Mouse (Mus musculus): Measurements from ENCODE around the gene Fjx1. TPM values are rescaled to one million over a fixed set of nuclear protein-coding genes. Genes with fewer than 3 reads are reported as not detected.

The Fjx1 gene
- polyA plus RNA-seq, 1 experiment, result not detected

DNA sequence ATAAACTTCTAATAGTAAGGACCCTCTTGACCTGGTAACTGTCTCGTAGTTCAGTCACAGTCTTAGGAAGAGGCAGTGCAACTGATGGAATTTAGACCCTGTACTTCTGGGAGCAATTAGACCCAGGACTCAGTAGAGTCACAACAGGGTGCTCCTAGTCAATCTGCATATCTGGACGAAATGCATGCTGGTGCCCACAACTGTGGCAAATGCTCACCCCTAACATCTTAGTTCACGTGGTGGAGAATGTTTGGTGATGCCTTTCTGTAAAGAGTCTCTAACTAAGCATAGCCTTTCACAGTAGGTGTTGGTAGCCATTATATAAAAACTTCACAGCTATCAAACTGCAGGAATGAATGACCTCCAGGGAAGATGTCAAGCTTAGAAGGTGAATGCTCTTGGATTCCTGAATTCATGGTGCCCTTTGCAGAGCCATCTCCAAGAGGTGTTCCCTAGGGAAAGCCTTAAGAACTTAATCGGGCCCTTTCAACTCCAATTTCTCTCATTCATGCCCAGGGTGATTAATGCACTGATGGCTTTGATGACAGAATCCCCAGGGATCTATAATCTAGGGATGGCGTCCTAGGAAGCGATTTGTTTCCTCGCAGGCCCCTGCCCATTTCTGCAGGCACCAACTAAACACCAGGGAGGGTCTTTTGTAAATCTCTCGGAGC is 14.8 kb downstream of the Fjx1 start:
- H3K4me1 ChIP-seq (ENCODE audit: control insufficient read depth, insufficient read depth, low read length), result no peaks in the 10 kb centered on the region
- H3K4me3 ChIP-seq (ENCODE audit: insufficient read depth, low read depth, low read length), result no peak overlapping the region
- TF ChIP-seq CTCF (IDR thresholded peaks at IDR 0.05; ENCODE audit: insufficient read depth, low read depth, low read length) (no peak), POLR2A (IDR thresholded peaks at IDR 0.05; ENCODE audit: insufficient read depth, low read depth, low read length) (no peak)
- WGBS, result 67% methylated on average over 8 of the region's 8 CpGs
- no peak overlapping the region for H3K27ac ChIP-seq (ENCODE audit: insufficient read depth, low read depth, low read length)

DNA sequence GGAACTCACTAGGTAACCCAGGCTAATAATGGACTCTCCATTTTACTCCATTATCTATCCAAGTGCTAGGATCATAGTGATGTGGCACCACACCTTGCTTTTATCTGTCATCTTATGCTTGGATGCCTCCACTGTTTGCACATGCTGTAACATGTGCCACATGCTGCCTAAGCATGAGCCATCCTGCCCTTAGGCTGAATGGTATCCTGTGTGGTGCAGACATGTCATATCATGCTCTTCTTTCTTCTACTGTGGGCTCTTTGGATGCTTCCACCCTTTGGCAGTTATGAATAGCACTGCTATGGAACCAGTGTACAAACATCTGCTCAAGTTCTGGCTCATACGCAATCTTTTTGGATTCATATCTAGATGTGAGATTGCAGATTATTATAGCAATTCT is 18.4 kb downstream of the Fjx1 start:
- H3K4me3 ChIP-seq (ENCODE audit: insufficient read depth, low read depth, low read length), result no peak overlapping the region
- WGBS, result 96% methylated on average over 1 of the region's 1 CpGs
- H3K27ac ChIP-seq (ENCODE audit: insufficient read depth, low read depth, low read length), result no peak overlapping the region
- TF ChIP-seq POLR2A (IDR thresholded peaks at IDR 0.05; ENCODE audit: insufficient read depth, low read depth, low read length), result no peak
- TF ChIP-seq CTCF (IDR thresholded peaks at IDR 0.05; ENCODE audit: insufficient read depth, low read depth, low read length), result no peak
- no peaks in the 10 kb centered on the region for H3K4me1 ChIP-seq (ENCODE audit: control insufficient read depth, insufficient read depth, low read length)

DNA sequence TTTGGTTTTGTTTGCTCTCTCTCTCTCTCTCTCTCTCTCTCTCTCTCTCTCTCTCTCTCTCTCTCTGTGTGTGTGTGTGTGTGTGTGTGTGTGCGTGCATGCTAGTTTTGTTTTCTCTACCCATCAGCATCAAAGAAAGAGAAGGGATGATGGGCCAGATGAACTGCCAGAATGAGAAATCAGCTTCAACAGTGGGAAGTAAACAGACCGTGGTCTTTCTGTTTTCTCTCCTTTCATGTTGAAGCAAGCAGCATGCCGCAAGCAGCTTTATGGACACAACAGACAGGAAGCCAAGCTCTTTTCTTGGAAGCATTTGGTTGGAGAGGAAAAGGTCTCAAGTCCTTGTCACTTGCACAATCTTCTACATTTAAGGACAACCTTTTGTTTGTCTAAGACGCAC is 21.2 kb downstream of the Fjx1 start:
- H3K4me1 ChIP-seq (ENCODE audit: control insufficient read depth, insufficient read depth, low read length), result no peaks in the 10 kb centered on the region
- H3K4me3 ChIP-seq (ENCODE audit: insufficient read depth, low read depth, low read length), result no peak overlapping the region
- WGBS, result 34% methylated on average over 4 of the region's 4 CpGs
- TF ChIP-seq CTCF (IDR thresholded peaks at IDR 0.05; ENCODE audit: insufficient read depth, low read depth, low read length) (no peak), POLR2A (IDR thresholded peaks at IDR 0.05; ENCODE audit: insufficient read depth, low read depth, low read length) (no peak)
- no peak overlapping the region for H3K27ac ChIP-seq (ENCODE audit: insufficient read depth, low read depth, low read length)

DNA sequence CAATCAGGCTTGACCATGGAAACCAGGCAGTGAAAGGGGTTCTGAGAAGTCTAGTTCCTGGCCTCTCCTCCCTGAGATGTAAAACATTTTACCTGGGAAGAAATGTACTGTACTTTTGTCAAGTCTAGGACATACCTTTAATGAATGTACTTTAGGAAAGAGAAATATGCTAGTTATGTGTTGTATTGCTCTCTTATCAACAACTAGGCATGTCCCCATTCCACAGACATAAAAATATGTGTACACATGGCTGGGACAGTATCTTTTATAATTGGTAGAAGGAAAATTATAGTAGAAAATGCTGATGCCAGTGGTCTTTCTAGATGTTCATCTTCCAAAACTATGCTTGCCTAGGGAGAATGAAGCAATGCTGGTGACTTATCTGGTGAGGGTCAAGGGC is 24.3 kb downstream of the Fjx1 start:
- H3K4me1 ChIP-seq (ENCODE audit: control insufficient read depth, insufficient read depth, low read length), result no peaks in the 10 kb centered on the region
- no peak overlapping the region for H3K4me3 ChIP-seq (ENCODE audit: insufficient read depth, low read depth, low read length)
- TF ChIP-seq POLR2A (IDR thresholded peaks at IDR 0.05; ENCODE audit: insufficient read depth, low read depth, low read length) (no peak), CTCF (IDR thresholded peaks at IDR 0.05; ENCODE audit: insufficient read depth, low read depth, low read length) (no peak)
- no peak overlapping the region for H3K27ac ChIP-seq (ENCODE audit: insufficient read depth, low read depth, low read length)

DNA sequence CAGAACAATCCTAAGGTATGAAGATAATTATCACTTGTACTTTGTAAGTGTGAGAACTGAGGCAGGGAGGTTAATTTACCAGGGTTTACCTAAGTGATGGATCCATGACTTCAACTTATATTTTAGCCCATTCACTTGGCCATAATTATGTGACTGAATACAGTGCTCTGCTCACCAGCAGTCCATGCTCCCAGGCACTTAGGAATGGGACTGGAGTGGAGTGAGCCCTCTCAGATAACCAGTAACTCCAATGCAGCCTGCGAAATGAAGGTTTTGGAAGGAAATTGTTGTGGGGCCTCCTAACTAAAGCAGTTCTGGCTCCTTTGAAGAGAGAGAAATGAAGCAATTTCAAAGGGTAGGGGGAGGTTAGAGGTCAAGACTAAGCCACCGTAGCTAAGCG is 25.9 kb downstream of the Fjx1 start:
- WGBS, result 90% methylated on average over 3 of the region's 3 CpGs
- Histone ChIP-seq H3K4me1 (ENCODE audit: control insufficient read depth, insufficient read depth, low read length) (no peaks in the 10 kb centered on the region), H3K4me3 (ENCODE audit: insufficient read depth, low read depth, low read length) (no peak overlapping the region), H3K27ac (ENCODE audit: insufficient read depth, low read depth, low read length) (no peak overlapping the region)
- TF ChIP-seq CTCF (IDR thresholded peaks at IDR 0.05; ENCODE audit: insufficient read depth, low read depth, low read length) (no peak), POLR2A (IDR thresholded peaks at IDR 0.05; ENCODE audit: insufficient read depth, low read depth, low read length) (no peak)

DNA sequence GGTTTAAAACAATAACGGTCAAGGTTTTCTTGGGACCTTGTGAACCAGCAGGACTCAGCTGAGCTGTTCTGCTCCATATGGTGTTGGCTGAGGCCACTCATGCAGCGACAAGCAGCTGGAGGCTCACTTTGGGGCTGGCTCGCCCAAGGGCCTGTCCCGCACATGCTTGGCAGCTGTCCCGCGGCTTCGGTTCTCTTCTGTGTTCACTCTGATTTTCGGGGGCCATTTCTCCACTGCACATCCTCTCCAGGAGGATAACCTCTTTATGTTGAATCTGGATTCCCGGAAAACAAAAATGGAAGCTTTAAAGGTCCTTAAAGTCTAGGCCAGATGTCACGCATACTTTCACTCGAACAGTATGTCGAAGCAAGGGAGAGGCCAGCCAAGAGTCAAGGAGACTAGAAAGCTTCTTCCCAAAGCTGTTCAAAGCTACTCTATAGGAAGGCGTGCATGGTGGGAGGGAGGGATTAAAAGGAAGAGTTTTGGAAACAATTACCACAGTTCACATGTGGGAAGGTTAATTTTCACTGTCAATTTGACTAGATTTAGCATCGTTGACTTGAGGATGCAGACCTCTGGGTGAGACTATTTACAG is 36.1 kb downstream of the Fjx1 start:
- 88% methylated on average over 14 of the region's 14 CpGs for WGBS
- Histone ChIP-seq H3K27ac (ENCODE audit: insufficient read depth, low read depth, low read length) (no peak overlapping the region), H3K4me3 (ENCODE audit: insufficient read depth, low read depth, low read length) (no peak overlapping the region), H3K4me1 (ENCODE audit: control insufficient read depth, insufficient read depth, low read length) (no peaks in the 10 kb centered on the region)
- TF ChIP-seq POLR2A (IDR thresholded peaks at IDR 0.05; ENCODE audit: insufficient read depth, low read depth, low read length) (no peak), CTCF (IDR thresholded peaks at IDR 0.05; ENCODE audit: insufficient read depth, low read depth, low read length) (no peak)

DNA sequence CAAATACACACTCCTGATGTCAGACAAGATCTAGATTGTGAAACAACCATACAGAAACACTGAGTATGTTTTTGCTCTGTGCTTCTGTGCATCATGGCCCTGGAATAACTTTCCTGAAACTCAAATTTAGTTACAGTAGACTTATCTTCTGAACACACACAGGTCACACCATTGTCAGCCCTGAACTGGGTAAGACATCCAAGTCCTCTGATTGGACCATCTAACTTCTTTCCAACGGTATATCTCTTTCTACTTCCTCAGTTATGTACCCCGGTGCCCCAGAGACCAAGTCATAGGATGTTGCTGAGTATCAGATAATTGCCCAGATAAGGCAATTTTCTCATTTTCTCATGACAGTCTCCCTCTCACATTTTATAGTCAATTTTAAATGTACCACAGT is 39.6 kb downstream of the Fjx1 start:
- H3K27ac ChIP-seq (ENCODE audit: insufficient read depth, low read depth, low read length), result no peak overlapping the region
- no peak overlapping the region for H3K4me3 ChIP-seq (ENCODE audit: insufficient read depth, low read depth, low read length)
- no peak for TF ChIP-seq CTCF (IDR thresholded peaks at IDR 0.05; ENCODE audit: insufficient read depth, low read depth, low read length)
- WGBS, result 90% methylated on average over 2 of the region's 2 CpGs
- no peaks in the 10 kb centered on the region for H3K4me1 ChIP-seq (ENCODE audit: control insufficient read depth, insufficient read depth, low read length)

DNA sequence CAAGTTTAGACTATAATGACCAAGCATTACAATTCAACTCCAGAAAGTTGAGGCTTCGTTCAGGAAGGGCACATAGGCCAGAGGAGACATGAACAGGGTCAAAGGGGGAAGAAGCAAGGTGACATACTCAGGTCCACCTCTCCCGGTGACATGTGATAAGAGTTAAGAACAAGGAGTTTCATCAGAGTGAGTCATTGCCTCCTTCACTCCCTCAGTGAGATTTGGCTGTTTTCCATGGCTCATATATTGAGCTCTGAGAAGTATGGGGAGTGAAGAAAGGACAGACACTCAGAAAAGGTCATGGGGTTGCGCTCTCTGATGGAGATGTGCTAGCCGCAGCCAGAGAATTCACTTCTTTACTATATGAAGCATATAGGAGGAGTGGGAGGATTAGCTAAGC is 41.7 kb downstream of the Fjx1 start:
- no peaks in the 10 kb centered on the region for H3K4me1 ChIP-seq (ENCODE audit: control insufficient read depth, insufficient read depth, low read length)
- no peak for TF ChIP-seq POLR2A (IDR thresholded peaks at IDR 0.05; ENCODE audit: insufficient read depth, low read depth, low read length)
- no peak for TF ChIP-seq CTCF (IDR thresholded peaks at IDR 0.05; ENCODE audit: insufficient read depth, low read depth, low read length)
- H3K4me3 ChIP-seq (ENCODE audit: insufficient read depth, low read depth, low read length), result no peak overlapping the region
- H3K27ac ChIP-seq (ENCODE audit: insufficient read depth, low read depth, low read length), result no peak overlapping the region
- 80% methylated on average over 4 of the region's 4 CpGs for WGBS

DNA sequence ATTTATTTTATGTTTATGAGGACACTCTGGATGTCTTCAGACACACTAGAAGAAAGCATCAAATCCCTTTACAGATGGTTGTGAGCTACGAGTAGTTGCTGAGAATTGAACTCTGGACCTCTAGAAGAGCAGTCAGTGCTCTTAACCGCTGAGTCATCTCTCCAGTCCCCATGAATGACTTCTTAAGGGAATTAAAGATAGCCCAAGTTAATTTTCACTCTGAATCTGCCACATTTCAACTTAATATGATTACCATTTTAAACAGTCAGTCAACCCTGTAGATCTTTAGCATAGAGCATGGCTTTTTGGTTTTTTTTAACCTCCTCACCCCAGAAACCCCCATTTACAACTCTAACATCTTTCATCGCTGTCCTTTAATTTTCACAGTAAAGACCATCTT is 42.6 kb downstream of the Fjx1 start:
- Histone ChIP-seq H3K27ac (ENCODE audit: insufficient read depth, low read depth, low read length) (no peak overlapping the region), H3K4me1 (ENCODE audit: control insufficient read depth, insufficient read depth, low read length) (no peaks in the 10 kb centered on the region), H3K4me3 (ENCODE audit: insufficient read depth, low read depth, low read length) (no peak overlapping the region)
- WGBS, result 100% methylated on average over 3 of the region's 3 CpGs
- no peak for TF ChIP-seq CTCF (IDR thresholded peaks at IDR 0.05; ENCODE audit: insufficient read depth, low read depth, low read length)
- no peak for TF ChIP-seq POLR2A (IDR thresholded peaks at IDR 0.05; ENCODE audit: insufficient read depth, low read depth, low read length)

Measured in olfactory bulb, adult 2 months (tissue).